Mouse (Mus musculus): ENCODE measurements around the gene Rbfox1. TPM values are rescaled to one million over a fixed set of nuclear protein-coding genes. Genes with fewer than 3 reads are reported as not detected.

Rbfox1 gene
- total and polyA plus RNA-seq, 2 experiments, result 0.09 TPM; not detected in 1

- Histone ChIP-seq H3K79me2 (ENCODE audit: control insufficient read depth, insufficient read depth, low read length) (no peaks in the 10 kb centered on the region), H3K27ac (replicated peaks; ENCODE audit: insufficient read depth, low read depth, low read length) (no peak overlapping the region), H3K4me3 (ENCODE audit: insufficient read depth, low read depth, low read length) (no peak overlapping the region), H3K4me1 (ENCODE audit: control insufficient read depth, insufficient read depth, low read length) (no peaks in the 10 kb centered on the region), H3K36me3 (ENCODE audit: control insufficient read depth, insufficient read depth, low read length) (no peaks in the 10 kb centered on the region), H3K9ac (ENCODE audit: low read depth, low read length) (no peak overlapping the region), H3K27me3 (ENCODE audit: control insufficient read depth, insufficient read depth, low read length) (no peaks in the 10 kb centered on the region)
- 79% methylated on average over 2 of the region's 2 CpGs for whole genome bisulfite sequencing
- TF ChIP-seq CTCF (IDR thresholded peaks at IDR 0.05; ENCODE audit: low read depth, low read length), result no peak
- no peak for TF ChIP-seq POLR2A (IDR thresholded peaks at IDR 0.05; ENCODE audit: extremely low read depth, insufficient read depth, low read length)
- no peak for DNase-seq (ENCODE audit: extremely low read depth, low read depth, low spot score)
Observed at GRCm38 (mm10) chr16:6853796-6854195, 968.6 kb downstream of the Rbfox1 start.

- H3K79me2 ChIP-seq (ENCODE audit: control insufficient read depth, insufficient read depth, low read length), result no peaks in the 10 kb centered on the region
- 83% methylated on average over 2 of the region's 2 CpGs for WGBS
- H3K36me3 ChIP-seq (ENCODE audit: control insufficient read depth, insufficient read depth, low read length), result no peaks in the 10 kb centered on the region
- no peak for DNase-seq (ENCODE audit: extremely low read depth, low read depth, low spot score)
- H3K27me3 ChIP-seq (ENCODE audit: control insufficient read depth, insufficient read depth, low read length), result no peaks in the 10 kb centered on the region
- H3K9ac ChIP-seq (ENCODE audit: low read depth, low read length), result no peak overlapping the region
- H3K4me1 ChIP-seq (ENCODE audit: control insufficient read depth, insufficient read depth, low read length), result no peaks in the 10 kb centered on the region
- TF ChIP-seq POLR2A (IDR thresholded peaks at IDR 0.05; ENCODE audit: extremely low read depth, insufficient read depth, low read length), result no peak
- no peak for TF ChIP-seq CTCF (IDR thresholded peaks at IDR 0.05; ENCODE audit: low read depth, low read length)
- no peak overlapping the region for H3K27ac ChIP-seq (replicated peaks; ENCODE audit: insufficient read depth, low read depth, low read length)
- H3K4me3 ChIP-seq (ENCODE audit: insufficient read depth, low read depth, low read length), result no peak overlapping the region
Observed at GRCm38 (mm10) chr16:6861656-6862055, 976.5 kb downstream of the Rbfox1 start.

GRCm38 (mm10) chr16:6882683-6883430, 997.7 kb downstream of the Rbfox1 start:
- no peaks in the 10 kb centered on the region for H3K36me3 ChIP-seq (ENCODE audit: control insufficient read depth, insufficient read depth, low read length)
- H3K4me3 ChIP-seq (ENCODE audit: insufficient read depth, low read depth, low read length), result no peak overlapping the region
- H3K27me3 ChIP-seq (ENCODE audit: control insufficient read depth, insufficient read depth, low read length), result no peaks in the 10 kb centered on the region
- no peak for DNase-seq (ENCODE audit: extremely low read depth, low read depth, low spot score)
- no peaks in the 10 kb centered on the region for H3K79me2 ChIP-seq (ENCODE audit: control insufficient read depth, insufficient read depth, low read length)
- H3K27ac ChIP-seq (replicated peaks; ENCODE audit: insufficient read depth, low read depth, low read length), result no peak overlapping the region
- TF ChIP-seq POLR2A (IDR thresholded peaks at IDR 0.05; ENCODE audit: extremely low read depth, insufficient read depth, low read length), result no peak
- TF ChIP-seq CTCF (IDR thresholded peaks at IDR 0.05; ENCODE audit: low read depth, low read length), result no peak
- H3K4me1 ChIP-seq (ENCODE audit: control insufficient read depth, insufficient read depth, low read length), result no peaks in the 10 kb centered on the region
- WGBS, result 60% methylated on average over 12 of the region's 12 CpGs
- no peak overlapping the region for H3K9ac ChIP-seq (ENCODE audit: low read depth, low read length)

GRCm38 (mm10) chr16:6883798-6884197, 998.6 kb downstream of the Rbfox1 start:
- no peak overlapping the region for H3K4me3 ChIP-seq (ENCODE audit: insufficient read depth, low read depth, low read length)

GRCm38 (mm10) chr16:6885617-6886016, 1000.5 kb downstream of the Rbfox1 start:
- Histone ChIP-seq H3K27me3 (ENCODE audit: control insufficient read depth, insufficient read depth, low read length) (no peaks in the 10 kb centered on the region), H3K4me1 (ENCODE audit: control insufficient read depth, insufficient read depth, low read length) (no peaks in the 10 kb centered on the region), H3K9ac (ENCODE audit: low read depth, low read length) (no peak overlapping the region), H3K36me3 (ENCODE audit: control insufficient read depth, insufficient read depth, low read length) (no peaks in the 10 kb centered on the region), H3K27ac (replicated peaks; ENCODE audit: insufficient read depth, low read depth, low read length) (no peak overlapping the region), H3K79me2 (ENCODE audit: control insufficient read depth, insufficient read depth, low read length) (no peaks in the 10 kb centered on the region), H3K4me3 (ENCODE audit: insufficient read depth, low read depth, low read length) (no peak overlapping the region)
- WGBS, result 86% methylated on average over 3 of the region's 3 CpGs
- DNase-seq (ENCODE audit: extremely low read depth, low read depth, low spot score), result no peak
- TF ChIP-seq CTCF (IDR thresholded peaks at IDR 0.05; ENCODE audit: low read depth, low read length) (no peak), POLR2A (IDR thresholded peaks at IDR 0.05; ENCODE audit: extremely low read depth, insufficient read depth, low read length) (no peak)

More at GRCm38 (mm10) chr16:6883798-6884197, 998.6 kb downstream of the Rbfox1 start:
- no peaks in the 10 kb centered on the region for H3K36me3 ChIP-seq (ENCODE audit: control insufficient read depth, insufficient read depth, low read length)
- H3K4me1 ChIP-seq (ENCODE audit: control insufficient read depth, insufficient read depth, low read length), result no peaks in the 10 kb centered on the region
- no peak overlapping the region for H3K9ac ChIP-seq (ENCODE audit: low read depth, low read length)
- H3K27me3 ChIP-seq (ENCODE audit: control insufficient read depth, insufficient read depth, low read length), result no peaks in the 10 kb centered on the region
- DNase-seq (ENCODE audit: extremely low read depth, low read depth, low spot score), result no peak
- TF ChIP-seq POLR2A (IDR thresholded peaks at IDR 0.05; ENCODE audit: extremely low read depth, insufficient read depth, low read length) (no peak), CTCF (IDR thresholded peaks at IDR 0.05; ENCODE audit: low read depth, low read length) (no peak)
- H3K79me2 ChIP-seq (ENCODE audit: control insufficient read depth, insufficient read depth, low read length), result no peaks in the 10 kb centered on the region
- WGBS, result 63% methylated on average over 1 of the region's 1 CpGs
- no peak overlapping the region for H3K27ac ChIP-seq (replicated peaks; ENCODE audit: insufficient read depth, low read depth, low read length)

- no peaks in the 10 kb centered on the region for H3K27me3 ChIP-seq (ENCODE audit: control insufficient read depth, insufficient read depth, low read length)
- H3K4me3 ChIP-seq (ENCODE audit: insufficient read depth, low read depth, low read length), result no peak overlapping the region
- no peaks in the 10 kb centered on the region for H3K79me2 ChIP-seq (ENCODE audit: control insufficient read depth, insufficient read depth, low read length)
- no peak overlapping the region for H3K9ac ChIP-seq (ENCODE audit: low read depth, low read length)
- H3K27ac ChIP-seq (replicated peaks; ENCODE audit: insufficient read depth, low read depth, low read length), result no peak overlapping the region
- 60% methylated on average over 4 of the region's 4 CpGs for WGBS
- DNase-seq (ENCODE audit: extremely low read depth, low read depth, low spot score), result no peak
- TF ChIP-seq POLR2A (IDR thresholded peaks at IDR 0.05; ENCODE audit: extremely low read depth, insufficient read depth, low read length) (no peak), CTCF (IDR thresholded peaks at IDR 0.05; ENCODE audit: low read depth, low read length) (no peak)
- no peaks in the 10 kb centered on the region for H3K36me3 ChIP-seq (ENCODE audit: control insufficient read depth, insufficient read depth, low read length)
- no peaks in the 10 kb centered on the region for H3K4me1 ChIP-seq (ENCODE audit: control insufficient read depth, insufficient read depth, low read length)
Observed at GRCm38 (mm10) chr16:6889221-6889620, 1004.1 kb downstream of the Rbfox1 start.
